Mouse (Mus musculus): ENCODE data around the gene Foxs1. TPM values are rescaled to one million over a fixed set of nuclear protein-coding genes. Genes with fewer than 3 reads are reported as not detected.
A peak's percentile ranks its signal among the peaks of the same experiment; 100 is the strongest.

The Foxs1 gene
- polyA plus RNA-seq, 1 experiment from 2014 or later, result 3.1 TPM

- peak overlapping the region; percentile 37; the same call in 1 of the 2 replicates for H3K27ac ChIP-seq
- ATAC-seq, result peak; percentile 40
- WGBS, result 47% methylated on average over 11 of the region's 11 CpGs
- no peaks in the 10 kb centered on the region for H3K9me3 ChIP-seq
- no peaks in the 10 kb centered on the region for H3K36me3 ChIP-seq
- H3K27me3 ChIP-seq (replicated peaks), result no peaks in the 10 kb centered on the region
- no peak overlapping the region for H3K4me3 ChIP-seq (replicated peaks)
- H3K4me1 ChIP-seq (replicated peaks), result peaks cover 23% of the 10 kb centered on the region; the same call in 1 of the 2 replicates
- H3K4me2 ChIP-seq (replicated peaks), result no peak overlapping the region
- no peak overlapping the region for H3K9ac ChIP-seq
Measured at GRCm38 (mm10) chr2:152925189-152925872, 7.7 kb downstream of the Foxs1 start.

DNA sequence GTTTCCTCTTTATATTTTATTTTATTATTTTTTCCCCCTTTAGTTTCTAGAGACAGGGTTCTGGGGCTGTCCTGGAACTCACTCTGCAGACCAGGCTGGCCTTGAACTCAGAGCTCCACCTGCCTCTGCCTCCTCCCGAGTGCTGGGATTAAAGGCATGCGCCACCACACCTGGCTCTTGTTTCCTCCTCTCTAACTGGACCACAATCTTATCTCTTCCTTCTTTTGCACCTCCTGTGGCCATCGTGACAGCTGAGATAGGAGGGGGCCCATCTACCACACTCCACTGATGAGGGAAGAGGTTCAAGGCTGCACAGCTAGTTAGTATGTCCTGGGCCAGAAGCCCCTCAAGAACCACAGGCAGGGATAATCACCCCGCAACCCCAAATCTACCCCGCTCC is 8.5 kb downstream of the Foxs1 start:
- Histone ChIP-seq H3K36me3 (no peaks in the 10 kb centered on the region), H3K4me3 (replicated peaks) (no peak overlapping the region), H3K4me2 (replicated peaks) (no peak overlapping the region), H3K27ac (no peak overlapping the region), H3K9ac (no peak overlapping the region), H3K27me3 (replicated peaks) (no peaks in the 10 kb centered on the region), H3K9me3 (no peaks in the 10 kb centered on the region), H3K4me1 (replicated peaks) (peaks cover 23% of the 10 kb centered on the region; the same call in 1 of the 2 replicates)
- 77% methylated on average over 5 of the region's 5 CpGs for WGBS
- no peak for ATAC-seq

- H3K9me3 ChIP-seq, result no peaks in the 10 kb centered on the region
- H3K27me3 ChIP-seq (replicated peaks), result no peaks in the 10 kb centered on the region
- no peak overlapping the region for H3K9ac ChIP-seq
- H3K4me3 ChIP-seq (replicated peaks), result no peak overlapping the region
- no peaks in the 10 kb centered on the region for H3K36me3 ChIP-seq
- ATAC-seq, result no peak
- WGBS, result 74% methylated on average over 8 of the region's 8 CpGs
- H3K4me2 ChIP-seq (replicated peaks), result no peak overlapping the region
- H3K4me1 ChIP-seq (replicated peaks), result peaks cover 23% of the 10 kb centered on the region; the same call in 1 of the 2 replicates
- no peak overlapping the region for H3K27ac ChIP-seq
Measured at GRCm38 (mm10) chr2:152924128-152924527, 8.9 kb downstream of the Foxs1 start.

DNA sequence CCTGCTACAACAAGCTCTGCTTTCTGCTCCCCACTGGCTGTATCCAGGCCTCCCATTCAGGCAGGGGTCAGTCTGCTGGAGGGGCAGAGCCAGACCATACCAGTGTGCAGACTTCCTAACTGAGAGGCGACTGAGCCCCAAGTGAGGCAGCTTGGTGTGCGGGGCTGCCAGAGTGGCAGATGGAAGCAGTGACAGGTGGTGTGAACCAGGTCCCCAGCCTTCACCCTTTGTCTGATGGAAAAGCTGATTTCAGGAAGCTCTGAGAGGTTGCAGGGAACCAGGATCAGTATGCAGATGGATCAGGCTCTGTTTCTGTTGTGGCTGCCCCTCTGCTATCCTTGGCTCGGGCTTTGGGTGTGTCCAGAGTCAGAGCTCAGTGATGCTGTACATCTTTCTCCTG is 9.4 kb downstream of the Foxs1 start:
- no peak for ATAC-seq
- no peaks in the 10 kb centered on the region for H3K36me3 ChIP-seq
- no peaks in the 10 kb centered on the region for H3K9me3 ChIP-seq
- no peak overlapping the region for H3K27ac ChIP-seq
- 77% methylated on average over 3 of the region's 3 CpGs for WGBS
- H3K4me1 ChIP-seq (replicated peaks), result peaks cover 24% of the 10 kb centered on the region; the same call in 1 of the 2 replicates
- no peak overlapping the region for H3K4me2 ChIP-seq (replicated peaks)
- no peak overlapping the region for H3K4me3 ChIP-seq (replicated peaks)
- H3K9ac ChIP-seq, result no peak overlapping the region
- no peaks in the 10 kb centered on the region for H3K27me3 ChIP-seq (replicated peaks)

DNA sequence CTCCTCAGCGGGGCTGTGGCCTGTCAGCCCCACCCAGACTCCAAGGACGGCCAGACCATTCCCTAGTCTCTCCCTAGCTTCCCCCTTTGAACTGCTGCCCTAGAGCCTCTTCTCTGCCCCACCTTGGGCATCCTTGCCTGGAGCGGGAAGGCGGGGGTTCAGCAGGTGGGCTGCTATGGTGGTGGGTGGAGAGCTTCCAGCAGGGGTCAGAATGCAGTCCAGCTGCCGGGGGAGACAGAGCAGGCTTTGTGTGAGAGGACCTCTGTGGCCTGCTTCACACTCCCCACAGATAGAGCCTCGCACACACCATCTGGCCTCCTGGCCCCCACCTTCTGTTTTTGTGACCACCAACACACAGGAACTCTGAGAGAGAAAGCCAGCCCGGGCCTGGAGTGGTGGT is 10.6 kb downstream of the Foxs1 start:
- Histone ChIP-seq H3K4me3 (replicated peaks) (no peak overlapping the region), H3K4me2 (replicated peaks) (no peak overlapping the region), H3K27me3 (replicated peaks) (peaks cover 2% of the 10 kb centered on the region; the same call in 1 of the 2 replicates), H3K9ac (no peak overlapping the region), H3K9me3 (no peaks in the 10 kb centered on the region), H3K27ac (no peak overlapping the region), H3K4me1 (replicated peaks) (peaks cover 28% of the 10 kb centered on the region; the same call in 1 of the 2 replicates), H3K36me3 (no peaks in the 10 kb centered on the region)
- ATAC-seq, result no peak
- 40% methylated on average over 7 of the region's 7 CpGs for WGBS

GRCm38 (mm10) chr2:152917671-152918070 is 15.3 kb downstream of the Foxs1 start:
- WGBS, result 43% methylated on average over 9 of the region's 9 CpGs
- Histone ChIP-seq H3K27me3 (replicated peaks) (peaks cover 14% of the 10 kb centered on the region), H3K9ac (no peak overlapping the region), H3K4me1 (replicated peaks) (peaks cover 22% of the 10 kb centered on the region), H3K9me3 (no peaks in the 10 kb centered on the region), H3K4me2 (replicated peaks) (no peak overlapping the region), H3K36me3 (no peaks in the 10 kb centered on the region), H3K4me3 (replicated peaks) (no peak overlapping the region), H3K27ac (no peak overlapping the region)
- ATAC-seq, result no peak

GRCm38 (mm10) chr2:152916111-152916510 is 16.9 kb downstream of the Foxs1 start:
- peaks cover 30% of the 10 kb centered on the region for H3K27me3 ChIP-seq (replicated peaks)
- no peaks in the 10 kb centered on the region for H3K9me3 ChIP-seq
- H3K4me1 ChIP-seq (replicated peaks), result peaks cover 17% of the 10 kb centered on the region
- no peak overlapping the region for H3K9ac ChIP-seq
- 49% methylated on average over 5 of the region's 5 CpGs for WGBS
- no peak overlapping the region for H3K4me3 ChIP-seq (replicated peaks)
- ATAC-seq, result no peak
- no peak overlapping the region for H3K27ac ChIP-seq
- H3K36me3 ChIP-seq, result no peaks in the 10 kb centered on the region
- H3K4me2 ChIP-seq (replicated peaks), result no peak overlapping the region

DNA sequence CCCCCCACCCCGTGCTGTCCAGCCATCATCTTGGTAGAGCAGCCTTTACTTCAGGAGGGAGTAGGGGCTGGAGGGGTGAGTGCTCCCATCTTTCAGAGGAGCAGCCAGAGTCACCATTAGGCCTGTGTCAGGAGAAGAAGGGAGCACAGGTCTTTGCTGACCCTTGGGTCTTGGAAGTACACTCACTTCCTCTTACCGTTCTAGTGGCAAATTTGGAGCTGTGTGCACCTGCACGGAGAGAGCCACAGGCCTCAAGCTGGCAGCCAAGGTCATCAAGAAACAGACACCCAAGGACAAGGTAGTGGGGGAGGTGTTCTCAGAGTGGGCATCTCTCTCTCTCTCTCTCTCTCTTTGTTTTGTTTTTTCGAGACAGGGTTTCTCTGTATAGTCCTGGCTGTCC is 17.6 kb downstream of the Foxs1 start:
- no peak overlapping the region for H3K9ac ChIP-seq
- no peak overlapping the region for H3K4me2 ChIP-seq (replicated peaks)
- no peaks in the 10 kb centered on the region for H3K9me3 ChIP-seq
- no peak overlapping the region for H3K27ac ChIP-seq
- peaks cover 37% of the 10 kb centered on the region for H3K27me3 ChIP-seq (replicated peaks)
- ATAC-seq, result no peak
- peaks cover 17% of the 10 kb centered on the region for H3K4me1 ChIP-seq (replicated peaks)
- H3K4me3 ChIP-seq (replicated peaks), result no peak overlapping the region
- H3K36me3 ChIP-seq, result no peaks in the 10 kb centered on the region
- WGBS, result 51% methylated on average over 4 of the region's 4 CpGs

GRCm38 (mm10) chr2:152914310-152915120 is 18.5 kb downstream of the Foxs1 start:
- WGBS, result 4% methylated on average over 18 of the region's 18 CpGs
- peak overlapping the region; percentile 8; the same call in 1 of the 2 replicates for H3K9ac ChIP-seq
- H3K27ac ChIP-seq, result no peak overlapping the region
- H3K36me3 ChIP-seq, result no peaks in the 10 kb centered on the region
- H3K27me3 ChIP-seq (replicated peaks), result peaks cover 39% of the 10 kb centered on the region
- H3K4me3 ChIP-seq (replicated peaks), result no peak overlapping the region; the same call in 1 of the 2 replicates
- H3K4me2 ChIP-seq (replicated peaks), result peak overlapping the region; percentile 49
- H3K9me3 ChIP-seq, result no peaks in the 10 kb centered on the region
- peak; percentile 78 for ATAC-seq
- peaks cover 17% of the 10 kb centered on the region for H3K4me1 ChIP-seq (replicated peaks)

GRCm38 (mm10) chr2:152913471-152913870 is 19.5 kb downstream of the Foxs1 start:
- Histone ChIP-seq H3K4me1 (replicated peaks) (peaks cover 13% of the 10 kb centered on the region), H3K27me3 (replicated peaks) (peaks cover 39% of the 10 kb centered on the region), H3K4me2 (replicated peaks) (no peak overlapping the region), H3K9ac (no peak overlapping the region), H3K36me3 (no peaks in the 10 kb centered on the region), H3K4me3 (replicated peaks) (no peak overlapping the region), H3K27ac (no peak overlapping the region), H3K9me3 (no peaks in the 10 kb centered on the region)
- 37% methylated on average over 7 of the region's 7 CpGs for WGBS
- no peak for ATAC-seq

DNA sequence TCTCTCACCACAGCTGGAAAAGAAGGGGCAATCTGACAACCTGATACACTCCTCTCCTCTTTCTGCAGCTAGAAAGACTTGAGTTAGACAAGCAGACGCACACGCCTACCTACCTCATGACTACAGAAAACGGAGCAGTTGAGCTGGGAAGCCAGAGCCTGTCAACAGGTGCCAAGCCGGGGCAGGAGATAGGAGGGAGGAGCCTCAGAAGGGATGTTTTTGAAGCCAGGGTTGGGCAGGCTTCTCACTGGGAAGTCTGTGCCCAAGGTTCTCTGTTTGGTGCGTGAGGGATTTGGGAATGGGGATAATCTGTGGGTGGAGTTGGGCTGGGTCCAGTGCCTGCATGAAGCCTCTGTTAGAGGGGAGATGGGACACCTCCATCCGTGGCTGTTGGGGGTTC is 21.6 kb downstream of the Foxs1 start:
- Histone ChIP-seq H3K4me2 (replicated peaks) (no peak overlapping the region), H3K27ac (no peak overlapping the region), H3K36me3 (no peaks in the 10 kb centered on the region), H3K9me3 (no peaks in the 10 kb centered on the region), H3K4me3 (replicated peaks) (no peak overlapping the region), H3K9ac (no peak overlapping the region), H3K27me3 (replicated peaks) (peaks cover 35% of the 10 kb centered on the region), H3K4me1 (replicated peaks) (peaks cover 18% of the 10 kb centered on the region)
- 33% methylated on average over 6 of the region's 6 CpGs for WGBS
- ATAC-seq, result no peak

- Histone ChIP-seq H3K4me2 (replicated peaks) (no peak within 1 kb of the TSS), H3K27me3 (replicated peaks) (peaks cover 35% of the 10 kb centered on the region), H3K9ac (no peak within 1 kb of the TSS), H3K27ac (no peak within 1 kb of the TSS), H3K4me3 (replicated peaks) (no peak within 1 kb of the TSS), H3K4me1 (replicated peaks) (peaks cover 18% of the 10 kb centered on the region), H3K9me3 (no peaks in the 10 kb centered on the region), H3K36me3 (no peaks in the 10 kb centered on the region)
- 23% methylated on average over 12 of the region's 12 CpGs for WGBS
- no peak for ATAC-seq
Measured at GRCm38 (mm10) chr2:152911031-152911430, 22.0 kb downstream of the Foxs1 start, which contains the start of gene Mylk2. Mylk2 (plus strand) TSS chr2:152911352.
